Mouse (Mus musculus): Measurements from ENCODE around the gene Zdhhc19. TPM values are rescaled to one million over a fixed set of nuclear protein-coding genes. Genes with fewer than 3 reads are reported as not detected.

Gene Zdhhc19
- total RNA-seq, 1 experiment, result not detected

GRCm38 (mm10) chr16:32499430-32500037 is 3.5 kb downstream of the Zdhhc19 start:
- Histone ChIP-seq H3K9ac (ENCODE audit: insufficient read depth, low read depth, low read length, poor library complexity, severe bottlenecking) (no peak overlapping the region; the same call in 1 of the 2 replicates), H3K36me3 (ENCODE audit: control insufficient read depth, insufficient read depth, low read length, poor library complexity, severe bottlenecking) (no peaks in the 10 kb centered on the region), H3K4me1 (ENCODE audit: control insufficient read depth in 2 of 2, insufficient read depth in 2 of 2, low read length in 2 of 2, poor library complexity in 1 of 2) (peaks cover 5 to 15% of the 10 kb centered on the region in 2 experiments), H3K9me3 (ENCODE audit: control insufficient read depth, insufficient read depth, low read depth, low read length) (no peaks in the 10 kb centered on the region), H3K27ac (ENCODE audit: insufficient read depth, low read depth, low read length, poor library complexity, severe bottlenecking) (no peak overlapping the region), H3K4me3 (ENCODE audit: insufficient read depth in 1 of 2, low read depth in 1 of 2, low read length in 2 of 2, poor library complexity in 1 of 2, severe bottlenecking in 1 of 2) (peak overlapping the region; percentile 41 to 45)
- in situ Hi-C loops (cut with MboI; ENCODE audit: low sequenced_read_pairs in 2 of 2, unreplicated experiment in 2 of 2), result no loop called here
- TF ChIP-seq MAFK (IDR thresholded peaks at IDR 0.05; ENCODE audit: insufficient read depth, low read depth, low read length), result no peak
- no peak for TF ChIP-seq ZNF384 (IDR thresholded peaks at IDR 0.05; ENCODE audit: low read depth, low read length)
- TF ChIP-seq HCFC1 (IDR thresholded peaks at IDR 0.05; ENCODE audit: borderline replicate concordance, insufficient read depth, low read length), result 0 out of 2 replicates have a peak, but pooled peaks have one; percentile 50
- peak; percentile 69 for TF ChIP-seq ZC3H11A (IDR thresholded peaks at IDR 0.05; ENCODE audit: borderline replicate concordance, low read depth, low read length)
- DNase-seq (ENCODE audit: low read depth, low spot score), result peak; percentile 88

GRCm38 (mm10) chr16:32501459-32501858 is 5.4 kb downstream of the Zdhhc19 start:
- in situ Hi-C loops (cut with MboI; ENCODE audit: low sequenced_read_pairs in 2 of 2, unreplicated experiment in 2 of 2), result no loop called here
- peaks cover 5 to 15% of the 10 kb centered on the region in 2 experiments for H3K4me1 ChIP-seq (ENCODE audit: control insufficient read depth in 2 of 2, insufficient read depth in 2 of 2, low read length in 2 of 2, poor library complexity in 1 of 2)
- DNase-seq (ENCODE audit: low read depth, low spot score), result no peak
- no peak overlapping the region for H3K9ac ChIP-seq (ENCODE audit: insufficient read depth, low read depth, low read length, poor library complexity, severe bottlenecking)
- TF ChIP-seq MAFK (IDR thresholded peaks at IDR 0.05; ENCODE audit: insufficient read depth, low read depth, low read length) (no peak), CHD2 (IDR thresholded peaks at IDR 0.05; ENCODE audit: low read depth, low read length) (no peak), HCFC1 (IDR thresholded peaks at IDR 0.05; ENCODE audit: borderline replicate concordance, insufficient read depth, low read length) (no peak), ZNF384 (IDR thresholded peaks at IDR 0.05; ENCODE audit: low read depth, low read length) (no peak), ZC3H11A (IDR thresholded peaks at IDR 0.05; ENCODE audit: borderline replicate concordance, low read depth, low read length) (no peak)
- H3K36me3 ChIP-seq (ENCODE audit: control insufficient read depth, insufficient read depth, low read length, poor library complexity, severe bottlenecking), result no peaks in the 10 kb centered on the region
- no peak overlapping the region for H3K4me3 ChIP-seq (ENCODE audit: insufficient read depth in 1 of 2, low read depth in 1 of 2, low read length in 2 of 2, poor library complexity in 1 of 2, severe bottlenecking in 1 of 2)
- H3K27ac ChIP-seq (ENCODE audit: insufficient read depth, low read depth, low read length, poor library complexity, severe bottlenecking), result no peak overlapping the region
- no peaks in the 10 kb centered on the region for H3K9me3 ChIP-seq (ENCODE audit: control insufficient read depth, insufficient read depth, low read depth, low read length)

GRCm38 (mm10) chr16:32502621-32503335 is 6.7 kb downstream of the Zdhhc19 start:
- DNase-seq (ENCODE audit: low read depth, low spot score), result no peak
- no peak for TF ChIP-seq MAFK (IDR thresholded peaks at IDR 0.05; ENCODE audit: insufficient read depth, low read depth, low read length)
- no peak for TF ChIP-seq CHD2 (IDR thresholded peaks at IDR 0.05; ENCODE audit: low read depth, low read length)
- TF ChIP-seq ZNF384 (IDR thresholded peaks at IDR 0.05; ENCODE audit: low read depth, low read length), result no peak
- TF ChIP-seq ZC3H11A (IDR thresholded peaks at IDR 0.05; ENCODE audit: borderline replicate concordance, low read depth, low read length), result no peak
- TF ChIP-seq HCFC1 (IDR thresholded peaks at IDR 0.05; ENCODE audit: borderline replicate concordance, insufficient read depth, low read length), result no peak
- no peaks in the 10 kb centered on the region for H3K9me3 ChIP-seq (ENCODE audit: control insufficient read depth, insufficient read depth, low read depth, low read length)
- H3K27ac ChIP-seq (ENCODE audit: insufficient read depth, low read depth, low read length, poor library complexity, severe bottlenecking), result peak overlapping the region; percentile 35; the same call in 1 of the 2 replicates
- H3K9ac ChIP-seq (ENCODE audit: insufficient read depth, low read depth, low read length, poor library complexity, severe bottlenecking), result peak overlapping the region; percentile 15; the same call in 1 of the 2 replicates
- in situ Hi-C loops (cut with MboI; ENCODE audit: low sequenced_read_pairs in 2 of 2, unreplicated experiment in 2 of 2), result no loop called here
- no peaks in the 10 kb centered on the region for H3K36me3 ChIP-seq (ENCODE audit: control insufficient read depth, insufficient read depth, low read length, poor library complexity, severe bottlenecking)
- H3K4me3 ChIP-seq (ENCODE audit: insufficient read depth in 1 of 2, low read depth in 1 of 2, low read length in 2 of 2, poor library complexity in 1 of 2, severe bottlenecking in 1 of 2), result peak overlapping the region; percentile 27 to 47; a peak in 3 of 4 replicates
- H3K4me1 ChIP-seq (ENCODE audit: control insufficient read depth in 2 of 2, insufficient read depth in 2 of 2, low read length in 2 of 2, poor library complexity in 1 of 2), result peaks cover 5 to 13% of the 10 kb centered on the region in 2 experiments

- Histone ChIP-seq H3K9ac (ENCODE audit: insufficient read depth, low read depth, low read length, poor library complexity, severe bottlenecking) (no peak overlapping the region), H3K36me3 (ENCODE audit: control insufficient read depth, insufficient read depth, low read length, poor library complexity, severe bottlenecking) (no peaks in the 10 kb centered on the region), H3K9me3 (ENCODE audit: control insufficient read depth, insufficient read depth, low read depth, low read length) (no peaks in the 10 kb centered on the region), H3K4me3 (ENCODE audit: insufficient read depth in 1 of 2, low read depth in 1 of 2, low read length in 2 of 2, poor library complexity in 1 of 2, severe bottlenecking in 1 of 2) (no peak overlapping the region), H3K27ac (ENCODE audit: insufficient read depth, low read depth, low read length, poor library complexity, severe bottlenecking) (no peak overlapping the region), H3K4me1 (ENCODE audit: control insufficient read depth in 2 of 2, insufficient read depth in 2 of 2, low read length in 2 of 2, poor library complexity in 1 of 2) (peaks cover 5 to 13% of the 10 kb centered on the region in 2 experiments)
- DNase-seq (ENCODE audit: low read depth, low spot score), result no peak
- TF ChIP-seq MAFK (IDR thresholded peaks at IDR 0.05; ENCODE audit: insufficient read depth, low read depth, low read length) (no peak), CHD2 (IDR thresholded peaks at IDR 0.05; ENCODE audit: low read depth, low read length) (no peak), HCFC1 (IDR thresholded peaks at IDR 0.05; ENCODE audit: borderline replicate concordance, insufficient read depth, low read length) (no peak), ZC3H11A (IDR thresholded peaks at IDR 0.05; ENCODE audit: borderline replicate concordance, low read depth, low read length) (no peak), ZNF384 (IDR thresholded peaks at IDR 0.05; ENCODE audit: low read depth, low read length) (no peak)
- in situ Hi-C loops (cut with MboI; ENCODE audit: low sequenced_read_pairs in 2 of 2, unreplicated experiment in 2 of 2), result no loop called here
These were observed 7.6 kb downstream of the Zdhhc19 start for GRCm38 (mm10) chr16:32503633-32504032.
